Mouse (Mus musculus): ENCODE results near the gene Trim10. TPM values are rescaled to one million over a fixed set of nuclear protein-coding genes. Genes with fewer than 3 reads are reported as not detected.

Trim10 gene
- polyA plus RNA-seq, 1 experiment = not detected

DNA sequence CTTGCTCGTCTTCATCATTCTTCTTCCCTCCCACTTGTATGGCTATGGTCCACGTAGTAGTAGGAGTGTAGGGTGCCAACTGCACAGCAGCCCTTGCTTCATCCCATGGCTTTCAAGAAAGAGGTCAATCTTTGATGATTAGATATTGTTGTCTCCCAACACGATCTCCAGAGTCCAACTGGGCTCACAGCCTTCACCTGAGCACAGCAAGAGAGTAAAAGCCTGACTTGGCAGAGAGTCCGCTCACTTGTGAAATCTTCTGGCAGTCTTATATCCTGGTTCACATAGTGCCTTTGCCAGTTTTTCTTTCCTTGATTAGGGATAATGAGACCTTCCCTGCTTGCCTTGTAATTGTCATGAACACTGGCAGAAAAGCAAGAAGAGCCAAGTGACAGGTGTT is 13.1 kb upstream of the Trim10 start:
- no peaks in the 10 kb centered on the region for H3K36me3 ChIP-seq (ENCODE audit: control insufficient read depth, insufficient read depth, low read length)
- H3K4me3 ChIP-seq (ENCODE audit: control insufficient read depth, low read depth, low read length) = no peak overlapping the region
- no peak overlapping the region for H3K27ac ChIP-seq (ENCODE audit: control insufficient read depth, insufficient read depth, low read depth, low read length)
- no peaks in the 10 kb centered on the region for H3K27me3 ChIP-seq (ENCODE audit: control insufficient read depth, insufficient read depth, low read length)
- TF ChIP-seq CTCF (IDR thresholded peaks at IDR 0.05; ENCODE audit: control insufficient read depth, insufficient read depth, insufficient replicate concordance, low read depth, low read length) = no peak
- no peak for TF ChIP-seq POLR2A (IDR thresholded peaks at IDR 0.05; ENCODE audit: control insufficient read depth, low read depth, low read length)
- no peaks in the 10 kb centered on the region for H3K4me1 ChIP-seq (ENCODE audit: control insufficient read depth, insufficient read depth, low read length)

DNA sequence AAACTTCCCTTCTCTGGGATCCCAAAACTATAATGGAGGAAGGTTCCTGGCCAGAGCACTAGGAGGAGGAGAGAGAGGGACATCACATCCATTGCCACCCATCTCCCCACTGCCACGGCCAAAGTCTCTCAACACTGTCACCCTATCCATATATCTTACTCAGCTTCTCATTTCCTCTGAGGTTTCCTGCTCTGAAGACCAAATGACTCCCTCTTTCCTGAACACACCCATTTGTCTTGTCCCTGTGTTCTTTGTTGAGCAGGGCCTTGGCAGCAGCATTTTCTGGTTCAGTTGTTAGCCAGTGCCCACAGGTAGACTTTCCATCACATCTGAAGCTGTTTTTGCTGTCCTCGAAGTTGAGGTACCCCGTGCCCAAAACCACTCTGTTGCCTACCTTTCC is 11.2 kb upstream of the Trim10 start:
- H3K27ac ChIP-seq (ENCODE audit: control insufficient read depth, insufficient read depth, low read depth, low read length) = no peak overlapping the region
- H3K4me1 ChIP-seq (ENCODE audit: control insufficient read depth, insufficient read depth, low read length) = no peaks in the 10 kb centered on the region
- H3K27me3 ChIP-seq (ENCODE audit: control insufficient read depth, insufficient read depth, low read length) = no peaks in the 10 kb centered on the region
- no peak overlapping the region for H3K4me3 ChIP-seq (ENCODE audit: control insufficient read depth, low read depth, low read length)
- no peaks in the 10 kb centered on the region for H3K36me3 ChIP-seq (ENCODE audit: control insufficient read depth, insufficient read depth, low read length)
- no peak for TF ChIP-seq POLR2A (IDR thresholded peaks at IDR 0.05; ENCODE audit: control insufficient read depth, low read depth, low read length)
- TF ChIP-seq CTCF (IDR thresholded peaks at IDR 0.05; ENCODE audit: control insufficient read depth, insufficient read depth, insufficient replicate concordance, low read depth, low read length) = no peak

DNA sequence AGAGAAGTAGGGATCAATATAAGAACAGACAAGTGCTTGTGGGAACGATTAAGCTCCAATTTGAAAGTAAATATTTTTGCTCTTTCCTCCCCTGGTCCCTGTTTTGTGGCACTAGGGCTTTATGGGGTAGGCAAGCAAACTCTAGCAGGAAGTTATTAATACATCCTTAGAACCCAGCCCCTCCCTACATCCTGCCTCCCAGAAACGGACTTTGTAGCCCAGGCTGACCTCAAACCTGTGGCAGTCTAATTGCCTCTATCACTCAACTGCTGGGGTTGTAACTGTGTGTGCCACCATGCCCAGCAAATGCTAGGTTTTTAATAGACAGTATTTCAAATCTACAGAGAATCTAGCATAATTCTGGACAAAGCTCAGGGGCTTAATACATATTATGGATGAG is 7.7 kb upstream of the Trim10 start:
- H3K27me3 ChIP-seq (ENCODE audit: control insufficient read depth, insufficient read depth, low read length) = no peaks in the 10 kb centered on the region
- TF ChIP-seq CTCF (IDR thresholded peaks at IDR 0.05; ENCODE audit: control insufficient read depth, insufficient read depth, insufficient replicate concordance, low read depth, low read length) (no peak), POLR2A (IDR thresholded peaks at IDR 0.05; ENCODE audit: control insufficient read depth, low read depth, low read length) (no peak)
- peaks cover 2% of the 10 kb centered on the region; the same call in 1 of the 2 replicates for H3K4me1 ChIP-seq (ENCODE audit: control insufficient read depth, insufficient read depth, low read length)
- no peaks in the 10 kb centered on the region for H3K36me3 ChIP-seq (ENCODE audit: control insufficient read depth, insufficient read depth, low read length)
- no peak overlapping the region for H3K27ac ChIP-seq (ENCODE audit: control insufficient read depth, insufficient read depth, low read depth, low read length)
- no peak overlapping the region for H3K4me3 ChIP-seq (ENCODE audit: control insufficient read depth, low read depth, low read length)

DNA sequence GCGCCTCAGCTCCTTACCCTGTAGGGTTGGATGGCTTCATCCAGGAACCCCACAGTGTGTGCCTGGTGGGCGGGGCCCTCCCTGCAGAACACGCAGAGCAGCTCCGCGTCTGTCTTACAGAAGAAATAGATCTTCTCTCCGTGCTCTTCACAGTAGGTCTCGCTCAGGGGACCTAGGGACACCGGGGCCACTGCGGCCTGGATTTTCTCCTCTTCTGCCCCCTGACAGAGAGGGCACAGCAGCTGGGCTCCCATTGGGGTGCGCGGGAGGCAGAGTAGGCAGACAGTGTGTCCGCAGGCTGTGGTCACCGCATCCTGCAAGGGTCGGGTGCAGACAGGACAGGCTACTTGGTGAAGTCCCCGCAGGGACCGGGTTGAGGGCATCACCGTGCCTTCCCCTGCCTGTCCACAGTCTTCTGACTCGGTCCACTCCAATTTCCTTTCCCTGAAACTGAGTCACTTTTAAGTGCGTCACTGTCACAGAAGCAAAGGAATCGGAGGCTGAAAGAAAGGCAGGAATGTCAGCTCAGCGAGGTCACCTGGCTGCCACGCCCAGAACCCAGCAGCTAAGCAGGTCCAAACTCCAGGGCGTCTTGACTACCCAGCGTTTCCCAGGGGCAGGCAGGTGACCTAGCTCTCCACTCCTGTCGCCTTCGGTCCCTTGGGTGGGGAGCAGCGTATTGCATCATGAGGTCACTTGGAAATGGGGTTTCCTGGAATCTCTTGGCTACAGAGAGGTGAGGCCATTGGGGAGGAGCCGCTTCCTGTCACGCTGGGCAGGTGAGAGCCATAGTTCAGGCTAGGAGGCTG is 2.5 kb upstream of the Trim10 start, which contains the start of gene Trim15:
Gene Trim15 (minus strand): TSS at position 492 of the 809 bp plus-strand sequence.
- H3K4me1 ChIP-seq (ENCODE audit: control insufficient read depth, insufficient read depth, low read length) = peaks cover 12% of the 10 kb centered on the region
- H3K27ac ChIP-seq (ENCODE audit: control insufficient read depth, insufficient read depth, low read depth, low read length) = no peak within 1 kb of the TSS
- H3K36me3 ChIP-seq (ENCODE audit: control insufficient read depth, insufficient read depth, low read length) = no peaks in the 10 kb centered on the region
- H3K27me3 ChIP-seq (ENCODE audit: control insufficient read depth, insufficient read depth, low read length) = no peaks in the 10 kb centered on the region
- TF ChIP-seq POLR2A (IDR thresholded peaks at IDR 0.05; ENCODE audit: control insufficient read depth, low read depth, low read length) (no peak), CTCF (IDR thresholded peaks at IDR 0.05; ENCODE audit: control insufficient read depth, insufficient read depth, insufficient replicate concordance, low read depth, low read length) (no peak)
- H3K4me3 ChIP-seq (ENCODE audit: control insufficient read depth, low read depth, low read length) = no peak within 1 kb of the TSS

DNA sequence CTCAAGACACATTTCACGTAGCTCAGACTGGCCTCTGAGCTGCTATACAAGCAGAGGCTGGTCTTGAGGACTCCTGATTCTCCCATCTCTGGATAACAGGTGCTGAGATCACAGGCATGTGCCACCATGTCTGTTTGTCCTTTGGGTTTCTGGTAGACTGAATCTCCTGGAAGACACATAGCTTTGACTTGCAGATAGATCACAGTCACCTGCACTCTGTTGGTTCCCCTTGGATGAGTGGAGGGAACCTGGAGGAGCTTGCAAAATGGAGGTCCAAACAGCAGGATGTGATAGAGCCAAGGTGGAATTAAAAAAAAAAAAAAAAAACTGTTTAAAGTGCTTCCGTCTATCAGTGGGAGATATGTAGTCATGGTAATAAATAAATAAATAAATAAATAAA is 538 bp upstream of the Trim10 start:
- Histone ChIP-seq H3K27me3 (ENCODE audit: control insufficient read depth, insufficient read depth, low read length) (no peaks in the 10 kb centered on the region), H3K4me1 (ENCODE audit: control insufficient read depth, insufficient read depth, low read length) (peaks cover 12% of the 10 kb centered on the region), H3K36me3 (ENCODE audit: control insufficient read depth, insufficient read depth, low read length) (no peaks in the 10 kb centered on the region), H3K27ac (ENCODE audit: control insufficient read depth, insufficient read depth, low read depth, low read length) (no peak overlapping the region), H3K4me3 (ENCODE audit: control insufficient read depth, low read depth, low read length) (no peak overlapping the region)
- TF ChIP-seq POLR2A (IDR thresholded peaks at IDR 0.05; ENCODE audit: control insufficient read depth, low read depth, low read length) (no peak), CTCF (IDR thresholded peaks at IDR 0.05; ENCODE audit: control insufficient read depth, insufficient read depth, insufficient replicate concordance, low read depth, low read length) (no peak)

DNA sequence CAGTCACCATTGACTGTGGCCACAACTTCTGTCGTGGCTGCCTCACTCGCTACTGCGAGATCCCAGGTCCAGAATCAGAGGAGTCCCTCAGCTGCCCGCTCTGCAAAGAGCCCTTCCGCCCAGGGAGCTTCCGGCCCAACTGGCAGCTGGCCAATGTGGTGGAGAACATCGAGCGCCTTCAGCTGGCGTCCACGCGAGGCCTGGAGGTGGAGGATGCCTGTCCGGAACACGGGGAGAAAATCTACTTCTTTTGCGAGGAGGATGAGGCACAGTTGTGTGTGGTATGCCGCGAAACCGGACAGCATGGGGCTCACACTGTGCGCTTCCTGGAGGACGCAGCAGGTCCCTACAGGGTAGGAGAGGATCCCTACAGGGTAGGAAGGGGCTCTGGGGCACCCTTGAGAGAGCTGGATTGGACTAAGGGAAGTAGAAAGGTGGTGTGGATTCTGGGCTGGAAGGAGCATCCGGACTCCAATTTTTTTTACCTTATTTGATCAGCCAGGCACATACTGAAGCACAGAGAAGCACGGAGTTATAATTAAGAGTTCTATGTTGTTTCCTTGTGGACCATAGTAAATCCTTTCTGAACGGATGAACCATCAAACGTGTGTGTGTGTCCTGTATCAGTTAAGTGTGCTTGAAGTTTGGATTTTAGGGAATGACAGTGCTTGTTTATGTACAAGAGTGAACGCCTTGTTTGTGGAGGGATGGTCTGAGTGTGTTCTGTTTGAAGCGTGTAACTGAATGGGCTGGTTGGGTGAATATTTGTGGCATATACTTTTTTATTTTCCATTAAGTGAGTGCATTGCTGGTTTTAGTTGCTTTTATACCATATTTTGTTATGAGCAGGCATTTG is 809 bp downstream of the Trim10 start:
- no peaks in the 10 kb centered on the region for H3K27me3 ChIP-seq (ENCODE audit: control insufficient read depth, insufficient read depth, low read length)
- H3K4me1 ChIP-seq (ENCODE audit: control insufficient read depth, insufficient read depth, low read length) = peaks cover 12% of the 10 kb centered on the region
- H3K4me3 ChIP-seq (ENCODE audit: control insufficient read depth, low read depth, low read length) = peak overlapping the region; percentile 3
- TF ChIP-seq CTCF (IDR thresholded peaks at IDR 0.05; ENCODE audit: control insufficient read depth, insufficient read depth, insufficient replicate concordance, low read depth, low read length) = no peak
- TF ChIP-seq POLR2A (IDR thresholded peaks at IDR 0.05; ENCODE audit: control insufficient read depth, low read depth, low read length) = no peak
- no peak overlapping the region for H3K27ac ChIP-seq (ENCODE audit: control insufficient read depth, insufficient read depth, low read depth, low read length)
- no peaks in the 10 kb centered on the region for H3K36me3 ChIP-seq (ENCODE audit: control insufficient read depth, insufficient read depth, low read length)

DNA sequence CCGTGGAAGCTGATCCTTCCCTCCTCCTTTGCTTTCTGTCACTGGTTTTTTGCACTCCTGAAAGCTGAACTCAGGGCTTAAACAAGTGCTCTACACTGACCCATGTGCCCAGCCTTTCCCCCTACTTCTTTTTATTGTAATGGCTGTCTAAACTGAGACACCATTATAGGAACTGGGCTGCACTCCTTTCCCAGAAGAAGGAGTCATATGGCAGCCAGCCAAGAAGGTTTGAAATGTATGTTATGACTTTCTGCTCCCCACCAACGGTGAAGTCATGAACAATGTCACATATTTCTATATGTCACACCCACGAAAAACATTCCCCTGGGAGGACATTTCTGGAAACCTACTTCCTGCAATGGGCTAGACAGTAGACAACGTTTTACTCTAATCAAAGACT is 5.3 kb downstream of the Trim10 start:
- Histone ChIP-seq H3K36me3 (ENCODE audit: control insufficient read depth, insufficient read depth, low read length) (no peaks in the 10 kb centered on the region), H3K27ac (ENCODE audit: control insufficient read depth, insufficient read depth, low read depth, low read length) (no peak overlapping the region), H3K27me3 (ENCODE audit: control insufficient read depth, insufficient read depth, low read length) (no peaks in the 10 kb centered on the region), H3K4me3 (ENCODE audit: control insufficient read depth, low read depth, low read length) (no peak overlapping the region), H3K4me1 (ENCODE audit: control insufficient read depth, insufficient read depth, low read length) (peaks cover 5% of the 10 kb centered on the region)
- no peak for TF ChIP-seq POLR2A (IDR thresholded peaks at IDR 0.05; ENCODE audit: control insufficient read depth, low read depth, low read length)
- no peak for TF ChIP-seq CTCF (IDR thresholded peaks at IDR 0.05; ENCODE audit: control insufficient read depth, insufficient read depth, insufficient replicate concordance, low read depth, low read length)

All from testis, adult 2 months (tissue).